Mouse (Mus musculus): ENCODE measurements at regions not wholly inside any gene's neighbourhood (a gene's known extent, or its start where the extent isn't known, plus 50 kb on each side); places are given as distances from the start of the nearest gene placed in this dataset.
"Not testable (repeated sequence)": the region's sequence is repeated elsewhere in the genome, so short reads cannot be mapped to it uniquely, and the experiment has no call there.

GRCm38 (mm10) chr11:63211501-63211900 is 82.7 kb downstream of the Pmp22 start:
- no peak for DNase-seq (ENCODE audit: low read depth in 2 of 2, low spot score in 2 of 2)

- DNase-seq (ENCODE audit: low read depth in 2 of 2, low spot score in 2 of 2), result peak; percentile 18 to 47
Observed at GRCm38 (mm10) chr11:63213043-63213442, 84.3 kb downstream of the Pmp22 start.

GRCm38 (mm10) chr11:63213901-63214425 is 85.2 kb downstream of the Pmp22 start:
- no peak for DNase-seq (ENCODE audit: low read depth in 2 of 2, low spot score in 2 of 2)

- no peak for DNase-seq (ENCODE audit: low read depth in 2 of 2, low spot score in 2 of 2)
Observed at GRCm38 (mm10) chr11:63215993-63216392, 87.2 kb downstream of the Pmp22 start.

- no peak for DNase-seq (ENCODE audit: low read depth in 2 of 2, low spot score in 2 of 2)
Observed at GRCm38 (mm10) chr11:63217049-63217448, 88.3 kb downstream of the Pmp22 start.

- DNase-seq (ENCODE audit: low read depth in 2 of 2, low spot score in 2 of 2), result no peak
Observed at GRCm38 (mm10) chr11:63226471-63226870, 97.7 kb downstream of the Pmp22 start.

- no peak for DNase-seq (ENCODE audit: low read depth in 2 of 2, low spot score in 2 of 2)
Observed at GRCm38 (mm10) chr11:63230786-63231185, 102.0 kb downstream of the Pmp22 start.

GRCm38 (mm10) chr11:63233172-63233966 is 104.6 kb downstream of the Pmp22 start:
- no peak for DNase-seq (ENCODE audit: low read depth in 2 of 2, low spot score in 2 of 2)

GRCm38 (mm10) chr11:63234481-63234880 is 105.7 kb downstream of the Pmp22 start:
- no peak for DNase-seq (ENCODE audit: low read depth in 2 of 2, low spot score in 2 of 2)

- no peak for DNase-seq (ENCODE audit: low read depth in 2 of 2, low spot score in 2 of 2)
Observed at GRCm38 (mm10) chr11:63238655-63239054, 109.9 kb downstream of the Pmp22 start.

- no peak for DNase-seq (ENCODE audit: low read depth in 2 of 2, low spot score in 2 of 2)
Observed at GRCm38 (mm10) chr11:63243906-63244416, 115.2 kb downstream of the Pmp22 start.

- no peak for DNase-seq (ENCODE audit: low read depth in 2 of 2, low spot score in 2 of 2)
Observed at GRCm38 (mm10) chr11:63245041-63245440, 116.3 kb downstream of the Pmp22 start.

- no peak for DNase-seq (ENCODE audit: low read depth in 2 of 2, low spot score in 2 of 2)
Observed at GRCm38 (mm10) chr11:63246052-63246661, 117.4 kb downstream of the Pmp22 start.

- no peak for DNase-seq (ENCODE audit: low read depth in 2 of 2, low spot score in 2 of 2)
Observed at GRCm38 (mm10) chr11:63252012-63252856, 123.5 kb downstream of the Pmp22 start.

GRCm38 (mm10) chr11:63252968-63253602 is 124.3 kb downstream of the Pmp22 start:
- no peak for DNase-seq (ENCODE audit: low read depth in 2 of 2, low spot score in 2 of 2)

- DNase-seq (ENCODE audit: low read depth in 2 of 2, low spot score in 2 of 2), result no peak
Observed at GRCm38 (mm10) chr11:63264432-63265061, 135.8 kb downstream of the Pmp22 start.

- not testable (repeated sequence) for DNase-seq (ENCODE audit: low read depth in 2 of 2, low spot score in 2 of 2)
Observed at GRCm38 (mm10) chr11:63266290-63266689, 137.5 kb downstream of the Pmp22 start.

- no peak for DNase-seq (ENCODE audit: low read depth in 2 of 2, low spot score in 2 of 2)
Observed at GRCm38 (mm10) chr11:63276641-63277040, 147.9 kb downstream of the Pmp22 start.

- no peak for DNase-seq (ENCODE audit: low read depth in 2 of 2, low spot score in 2 of 2)
Observed at GRCm38 (mm10) chr11:63281839-63282238, 153.1 kb downstream of the Pmp22 start.

GRCm38 (mm10) chr11:63282541-63282940 is 153.8 kb downstream of the Pmp22 start:
- no peak for DNase-seq (ENCODE audit: low read depth in 2 of 2, low spot score in 2 of 2)

Data from CD8-positive naive resting alpha-beta T cell, adult 2 months (primary cell).